Mouse (Mus musculus) hindbrain, embryonic 13.5 days (tissue): ENCODE results near the gene Dnajc12. TPM values are rescaled to one million over a fixed set of nuclear protein-coding genes. Genes with fewer than 3 reads are reported as not detected.

Experiments used
- ATAC-seq: fragments of 200-750 bp; cut with Nextera tagmentation; 2 replicates; pipeline ENCODE4 v1.8.0; 2017; ENCODE audit warnings: moderate TSS enrichment; ENCODE audit not compliant: low FRiP score
- H3K27ac ChIP-seq: fragments of 300-500 bp; sonication (generic); 2 replicates; pipeline ENCODE4 v1.5.1; 2015; ENCODE audit warnings: inconsistent platforms, mild to moderate bottlenecking, moderate library complexity
- H3K27me3 ChIP-seq: fragments of 300-500 bp; sonication (generic); 2 replicates; pipeline ENCODE4 v1.6.1; 2015; ENCODE audit warnings: mild to moderate bottlenecking, inconsistent platforms
- H3K36me3 ChIP-seq: fragments of 300-500 bp; sonication (generic); 2 replicates; pipeline ENCODE4 v1.6.1; 2015; ENCODE audit warnings: mild to moderate bottlenecking, inconsistent platforms
- H3K4me1 ChIP-seq: fragments of 300-500 bp; sonication (generic); replicated peaks from 2 replicates; pipeline ENCODE4 v1.6.1; 2015; ENCODE audit warnings: inconsistent platforms
- H3K4me2 ChIP-seq: fragments of 300-500 bp; sonication (generic); 2 replicates; pipeline ENCODE4 v1.6.1; 2015; ENCODE audit warnings: inconsistent platforms, mild to moderate bottlenecking, moderate library complexity
- H3K4me3 ChIP-seq: fragments of 300-500 bp; sonication (generic); 2 replicates; pipeline ENCODE4 v1.5.1; 2015; ENCODE audit warnings: mild to moderate bottlenecking, inconsistent platforms
- H3K9ac ChIP-seq: fragments of 300-500 bp; sonication (generic); 2 replicates; pipeline ENCODE4 v1.6.1; 2015; ENCODE audit warnings: mild to moderate bottlenecking, inconsistent platforms
- H3K9me3 ChIP-seq: fragments of 300-500 bp; sonication (generic); 2 replicates; pipeline ENCODE4 v1.6.1; 2016; ENCODE audit warnings: inconsistent platforms
- WGBS: fragments of 180-500 bp; shearing (Covaris S2); methylation state at CpG from one replicate; pipeline ENCODE4 v1.1.7; 2015; 5-methylcytosine and 5-hydroxymethylcytosine counted together
- polyA plus RNA-seq: library from polyadenylated mRNA; unstranded; fragments of >200 nt; fragmentation: Nextera tagmentation; extraction: Ambion mirVana; gene quantifications from 2 replicates; pipeline ENCODE4 v1.2.1, GENCODE M21; 2015

Gene Dnajc12
- polyA plus RNA-seq, 1 experiment from 2014 or later: 19.2 TPM

DNA sequence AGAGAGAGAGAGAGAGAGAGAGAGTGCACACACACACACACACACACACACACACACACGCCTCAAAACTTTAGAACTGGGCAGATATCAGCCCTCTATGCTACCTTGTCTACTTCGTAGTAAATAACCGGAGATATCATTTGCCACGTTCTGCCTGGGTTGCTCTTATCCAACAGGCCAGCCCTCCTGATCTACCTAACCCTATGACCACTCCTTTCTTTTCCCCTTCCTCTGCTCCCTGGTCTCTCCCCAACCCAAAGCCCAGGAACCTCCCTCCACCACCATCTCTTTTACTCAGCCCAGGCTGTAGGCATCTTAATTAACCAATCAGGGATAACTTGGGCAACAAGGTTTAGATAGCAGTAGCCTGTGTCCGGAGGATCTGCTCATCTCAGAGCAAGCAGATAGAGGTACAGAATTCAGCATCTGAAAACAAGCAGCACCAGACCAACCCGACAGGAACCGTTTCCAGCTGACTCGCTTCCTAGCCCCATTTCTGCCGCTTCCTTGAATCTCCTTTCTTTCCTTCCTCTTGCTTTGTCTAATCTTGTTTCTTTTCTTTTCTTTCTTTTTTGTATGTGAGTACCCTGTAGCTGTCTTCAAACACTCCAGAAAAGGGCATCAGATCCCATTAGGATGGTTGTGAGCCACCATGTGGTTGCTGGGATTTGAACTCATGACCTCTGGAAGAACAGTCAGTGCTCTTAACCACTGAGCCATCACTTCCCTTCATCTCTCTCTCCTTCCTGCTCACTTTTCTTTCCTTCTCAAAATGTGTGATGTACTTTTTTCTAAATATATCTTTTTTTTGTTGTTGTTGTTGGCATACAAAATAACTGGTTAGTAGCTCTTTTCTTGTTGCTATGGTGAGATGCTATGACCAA, 41.6 kb downstream of the Dnajc12 start:
- WGBS: 85% methylated on average over 9 of the region's 9 CpGs
- Histone ChIP-seq H3K27me3 (no peaks in the 10 kb centered on the region), H3K9me3 (no peaks in the 10 kb centered on the region), H3K36me3 (no peaks in the 10 kb centered on the region), H3K4me1 (peaks cover 7% of the 10 kb centered on the region; the same call in 1 of the 2 replicates), H3K4me3 (no peak overlapping the region), H3K4me2 (no peak overlapping the region), H3K9ac (no peak overlapping the region), H3K27ac (no peak overlapping the region)
- no peak for ATAC-seq

DNA sequence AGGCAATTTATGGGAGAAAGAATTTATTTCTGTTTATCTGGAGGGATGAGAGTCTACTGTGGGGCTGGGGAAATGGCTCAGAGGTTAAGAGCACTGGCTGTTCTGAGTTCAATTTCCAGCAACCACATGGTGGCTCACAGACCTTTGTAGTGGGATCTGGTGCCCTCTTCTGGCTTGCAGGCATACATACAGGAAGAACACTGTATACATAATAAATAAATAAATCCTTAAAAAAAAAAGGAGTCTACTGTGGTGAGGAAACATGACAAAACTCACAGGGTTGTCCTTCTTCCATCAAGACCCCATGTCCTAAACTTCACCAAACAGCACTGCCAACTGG, 42.2 kb downstream of the Dnajc12 start:
- Histone ChIP-seq H3K4me2 (no peak overlapping the region), H3K36me3 (no peaks in the 10 kb centered on the region), H3K9ac (no peak overlapping the region), H3K27ac (no peak overlapping the region), H3K27me3 (no peaks in the 10 kb centered on the region), H3K4me1 (peaks cover 7% of the 10 kb centered on the region; the same call in 1 of the 2 replicates), H3K9me3 (no peaks in the 10 kb centered on the region), H3K4me3 (no peak overlapping the region)
- no peak for ATAC-seq

DNA sequence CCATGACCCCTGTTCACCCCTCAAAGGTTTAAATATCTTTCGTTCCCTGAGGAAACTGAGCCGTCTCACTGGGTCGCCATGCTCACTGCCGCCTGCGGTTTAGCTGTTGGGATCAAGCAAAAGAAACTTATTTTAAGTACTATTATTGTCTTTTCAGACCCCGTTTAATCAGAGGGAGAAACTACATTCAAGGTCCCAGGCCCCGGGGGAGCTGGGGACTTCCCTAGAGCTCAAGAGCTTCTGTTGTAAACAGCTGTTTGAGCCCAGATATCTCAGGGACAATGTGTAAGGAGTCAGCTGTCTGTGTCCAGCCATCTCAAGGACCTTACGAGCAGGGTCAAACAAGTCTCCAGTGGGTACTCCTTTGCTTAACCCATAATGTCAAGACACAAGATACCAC, 44.9 kb downstream of the Dnajc12 start:
- H3K9me3 ChIP-seq: no peaks in the 10 kb centered on the region
- H3K4me3 ChIP-seq: no peak overlapping the region
- no peak overlapping the region for H3K4me2 ChIP-seq
- H3K4me1 ChIP-seq: peaks cover 7% of the 10 kb centered on the region; the same call in 1 of the 2 replicates
- no peaks in the 10 kb centered on the region for H3K27me3 ChIP-seq
- ATAC-seq: no peak
- no peak overlapping the region for H3K9ac ChIP-seq
- H3K36me3 ChIP-seq: no peaks in the 10 kb centered on the region
- H3K27ac ChIP-seq: no peak overlapping the region
- WGBS: 83% methylated on average over 8 of the region's 8 CpGs

DNA sequence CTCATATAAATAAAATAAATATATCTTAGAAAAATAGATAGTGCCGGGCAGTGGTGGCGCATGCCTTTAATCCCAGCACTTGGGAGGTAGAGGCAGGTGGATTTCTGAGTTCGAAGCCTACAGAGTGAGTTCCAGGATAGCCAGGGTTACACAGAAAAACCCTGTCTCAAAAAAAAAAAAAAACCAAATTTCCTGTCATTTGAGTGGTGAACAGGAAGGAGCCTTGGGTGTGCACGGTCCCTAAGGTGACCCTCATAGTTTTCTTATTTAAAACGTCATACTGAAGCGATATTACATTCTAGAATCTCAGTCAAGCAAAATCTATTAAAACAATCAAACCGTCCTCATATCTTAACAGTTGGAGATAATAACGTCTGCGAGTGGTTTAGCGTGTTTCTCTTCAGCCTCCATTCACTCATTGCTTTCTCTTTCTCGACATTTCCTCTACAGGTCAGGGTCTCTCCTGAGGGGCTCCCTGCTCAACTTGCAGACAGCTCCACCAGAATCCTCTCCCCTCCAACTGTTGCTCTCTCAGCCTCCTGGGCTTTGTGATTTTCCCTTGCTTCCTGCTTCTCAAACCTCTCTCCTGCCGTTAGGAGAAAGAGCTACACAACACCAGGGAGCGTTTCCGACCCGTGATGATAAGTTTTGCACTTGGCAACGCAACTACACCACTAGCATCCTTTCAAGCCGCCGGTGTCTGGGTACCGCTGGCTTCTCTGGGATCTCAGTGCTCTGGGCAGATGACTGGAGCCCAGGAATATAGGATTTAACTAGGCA, 46.2 kb downstream of the Dnajc12 start:
- H3K27ac ChIP-seq: peak overlapping the region; percentile 19; the same call in 1 of the 2 replicates
- no peaks in the 10 kb centered on the region for H3K27me3 ChIP-seq
- peak overlapping the region; percentile 76 for H3K4me3 ChIP-seq
- 28% methylated on average over 19 of the region's 19 CpGs for WGBS
- no peaks in the 10 kb centered on the region for H3K9me3 ChIP-seq
- no peak for ATAC-seq
- H3K4me1 ChIP-seq: peaks cover 7% of the 10 kb centered on the region; the same call in 1 of the 2 replicates
- peak overlapping the region; percentile 59 for H3K9ac ChIP-seq
- no peaks in the 10 kb centered on the region for H3K36me3 ChIP-seq
- peak overlapping the region; percentile 71 for H3K4me2 ChIP-seq

DNA sequence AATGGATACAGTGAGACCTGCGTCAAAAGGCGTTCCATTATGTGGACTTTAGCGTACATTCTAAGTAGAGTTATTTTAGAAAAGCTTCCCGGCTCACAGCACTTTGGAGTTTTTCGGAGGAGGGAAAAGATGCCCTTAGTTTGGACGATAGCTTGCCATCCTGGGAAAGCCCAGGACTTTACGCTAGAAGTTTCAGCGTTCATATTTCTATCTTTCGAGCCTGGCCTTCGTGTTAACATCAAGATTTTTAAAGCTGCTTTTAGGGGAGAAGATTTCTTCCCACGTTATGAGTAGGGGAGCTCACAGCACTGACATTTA, 46.7 kb downstream of the Dnajc12 start:
- H3K9me3 ChIP-seq: no peaks in the 10 kb centered on the region
- ATAC-seq: no peak
- peak overlapping the region; percentile 59 for H3K9ac ChIP-seq
- H3K4me1 ChIP-seq: peaks cover 7% of the 10 kb centered on the region; the same call in 1 of the 2 replicates
- H3K4me3 ChIP-seq: peak overlapping the region; percentile 76
- H3K27me3 ChIP-seq: no peaks in the 10 kb centered on the region
- H3K36me3 ChIP-seq: no peaks in the 10 kb centered on the region
- WGBS: 3% methylated on average over 11 of the region's 11 CpGs
- peak overlapping the region; percentile 19; the same call in 1 of the 2 replicates for H3K27ac ChIP-seq
- peak overlapping the region; percentile 71 for H3K4me2 ChIP-seq

DNA sequence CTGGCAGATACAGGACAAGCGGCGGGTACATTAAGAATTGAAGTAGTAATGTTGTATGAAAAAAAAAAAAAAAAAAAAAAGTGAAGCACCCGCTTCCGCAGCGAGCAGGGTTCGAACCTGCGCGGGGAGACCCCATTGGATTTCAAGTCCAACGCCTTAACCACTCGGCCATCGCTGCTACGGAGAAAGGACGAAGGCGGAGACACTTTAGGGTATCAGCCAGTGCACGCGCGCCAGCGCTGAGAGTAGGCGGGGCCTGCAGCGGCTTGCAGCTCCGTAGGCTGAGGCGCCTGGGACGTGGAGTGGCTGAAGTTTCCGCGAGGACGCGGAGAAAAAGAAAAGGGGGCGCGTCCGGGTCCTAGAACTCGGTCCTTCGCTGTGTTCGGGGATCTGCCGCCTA, 47.1 kb downstream of the Dnajc12 start:
- Histone ChIP-seq H3K27me3 (no peaks in the 10 kb centered on the region), H3K9me3 (no peaks in the 10 kb centered on the region), H3K4me3 (peak overlapping the region; percentile 76), H3K36me3 (no peaks in the 10 kb centered on the region), H3K27ac (peak overlapping the region; percentile 77), H3K9ac (peak overlapping the region; percentile 70), H3K4me1 (peaks cover 7% of the 10 kb centered on the region; the same call in 1 of the 2 replicates), H3K4me2 (peak overlapping the region; percentile 71)
- WGBS: under 1% methylated on average over 34 of the region's 34 CpGs
- peak; percentile 94 for ATAC-seq

DNA sequence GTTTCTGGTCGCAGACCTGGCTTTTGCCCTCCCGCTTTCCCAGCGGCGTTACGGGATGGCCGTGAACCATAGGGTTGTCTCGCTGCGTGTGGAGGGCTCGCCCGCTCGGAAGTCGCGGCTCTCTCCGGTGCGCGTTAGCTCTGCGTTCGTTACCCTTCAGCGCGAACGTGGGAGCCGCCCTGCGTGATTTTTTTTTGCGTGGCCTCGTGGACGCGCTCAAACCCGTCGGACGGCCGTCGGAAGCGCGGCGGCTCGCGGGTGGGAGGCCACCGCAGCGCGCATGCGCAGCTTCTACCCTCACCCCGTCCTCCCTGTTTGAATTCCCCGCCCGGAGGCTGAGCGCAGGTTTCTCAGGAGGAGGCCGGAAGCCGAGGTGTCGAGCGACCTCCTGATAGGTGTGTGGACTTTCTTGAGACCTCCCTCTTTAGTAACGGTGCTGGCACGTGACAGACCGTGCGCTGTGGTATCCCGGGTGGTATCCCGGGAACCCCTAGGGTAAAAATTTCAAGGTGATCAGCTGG, 47.6 kb downstream of the Dnajc12 start, which contains the start of gene Ctnna3:
Ctnna3 (plus strand) TSS at position 314 of the 521 bp plus-strand sequence.
- Histone ChIP-seq H3K27me3 (no peaks in the 10 kb centered on the region), H3K36me3 (no peaks in the 10 kb centered on the region), H3K27ac (peak within 1 kb of the TSS; percentile 77), H3K9me3 (no peaks in the 10 kb centered on the region), H3K4me1 (peaks cover 7% of the 10 kb centered on the region; the same call in 1 of the 2 replicates), H3K4me3 (peak within 1 kb of the TSS; percentile 76), H3K9ac (peak within 1 kb of the TSS; percentile 70), H3K4me2 (peak within 1 kb of the TSS; percentile 71)
- under 1% methylated on average over 55 of the region's 55 CpGs for WGBS
- ATAC-seq: peak; percentile 98

DNA sequence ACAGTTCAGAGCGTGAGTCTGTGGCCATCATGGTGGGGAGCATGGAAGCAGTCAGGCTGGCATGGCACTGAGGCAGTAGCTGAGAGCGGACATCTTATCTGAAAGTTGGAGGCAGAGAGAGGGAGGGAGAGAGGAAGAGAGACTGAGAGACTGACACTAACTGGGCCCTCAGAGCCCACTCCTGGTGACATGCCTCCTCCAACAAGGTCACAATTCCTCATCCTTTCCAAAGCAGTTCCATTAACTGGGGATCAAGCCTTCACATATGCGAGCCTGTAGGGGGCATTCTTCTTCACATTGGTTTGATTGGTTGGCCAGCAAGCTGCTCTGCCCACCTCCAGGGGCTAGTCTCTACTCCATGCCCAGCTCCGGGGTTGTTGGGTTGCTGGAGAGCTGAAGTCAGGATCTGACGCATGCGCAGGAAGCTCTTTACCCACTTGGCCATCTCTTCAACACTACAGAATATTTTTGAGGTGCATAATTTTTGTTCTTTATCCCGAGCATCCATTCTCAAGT, 49.0 kb downstream of the Dnajc12 start:
- no peaks in the 10 kb centered on the region for H3K9me3 ChIP-seq
- H3K27me3 ChIP-seq: no peaks in the 10 kb centered on the region
- H3K4me1 ChIP-seq: peaks cover 7% of the 10 kb centered on the region; the same call in 1 of the 2 replicates
- no peak overlapping the region for H3K4me2 ChIP-seq
- no peak overlapping the region for H3K27ac ChIP-seq
- no peak overlapping the region for H3K9ac ChIP-seq
- ATAC-seq: no peak
- no peaks in the 10 kb centered on the region for H3K36me3 ChIP-seq
- H3K4me3 ChIP-seq: no peak overlapping the region
- WGBS: 94% methylated on average over 7 of the region's 7 CpGs

DNA sequence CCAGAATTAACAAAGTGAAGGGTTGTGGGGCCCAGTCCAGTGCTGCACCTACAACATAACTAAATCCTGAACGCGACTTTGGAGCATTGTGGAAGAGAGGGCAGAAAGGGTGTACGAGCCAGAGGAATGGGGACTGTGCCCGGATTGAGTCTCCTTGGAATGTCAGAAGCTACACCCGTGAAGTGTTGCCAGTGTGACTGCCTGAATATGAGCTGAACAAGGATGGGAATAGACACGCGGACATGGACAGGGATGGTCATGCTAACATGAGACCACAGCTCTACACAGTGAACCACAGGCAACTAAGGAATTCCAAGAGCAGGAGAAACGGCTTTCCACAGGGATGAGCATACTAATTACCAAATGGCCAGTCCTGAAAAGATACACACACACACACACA, 49.9 kb downstream of the Dnajc12 start:
- Histone ChIP-seq H3K4me3 (no peak overlapping the region), H3K27me3 (no peaks in the 10 kb centered on the region), H3K9me3 (no peaks in the 10 kb centered on the region), H3K36me3 (no peaks in the 10 kb centered on the region), H3K4me1 (peaks cover 7% of the 10 kb centered on the region; the same call in 1 of the 2 replicates), H3K27ac (no peak overlapping the region), H3K4me2 (no peak overlapping the region), H3K9ac (no peak overlapping the region)
- 92% methylated on average over 8 of the region's 8 CpGs for WGBS
- ATAC-seq: no peak

DNA sequence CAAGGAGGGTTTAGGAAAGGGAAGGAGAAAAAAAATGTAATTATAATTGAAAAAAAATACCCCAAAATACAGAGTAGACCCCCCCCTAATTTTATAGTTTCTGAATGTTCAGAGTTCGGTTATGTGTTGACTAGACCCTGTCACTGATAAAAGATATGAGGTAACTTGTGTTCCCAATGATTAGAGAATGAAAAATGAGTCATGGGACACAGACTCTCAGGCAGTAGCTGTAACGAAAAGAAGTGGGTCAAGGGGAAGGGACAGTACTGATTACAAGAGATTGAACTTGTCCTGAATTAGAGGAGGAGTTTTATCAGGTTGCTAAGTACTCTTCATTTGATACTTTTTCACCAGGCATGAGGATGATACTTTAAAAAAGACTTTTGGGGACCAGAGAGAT, 50.6 kb downstream of the Dnajc12 start:
- ATAC-seq: no peak
- no peaks in the 10 kb centered on the region for H3K27me3 ChIP-seq
- H3K36me3 ChIP-seq: no peaks in the 10 kb centered on the region
- H3K4me1 ChIP-seq: peaks cover 7% of the 10 kb centered on the region; the same call in 1 of the 2 replicates
- no peak overlapping the region for H3K4me3 ChIP-seq
- no peak overlapping the region for H3K9ac ChIP-seq
- WGBS: 86% methylated on average over 2 of the region's 2 CpGs
- H3K27ac ChIP-seq: no peak overlapping the region
- no peak overlapping the region for H3K4me2 ChIP-seq
- no peaks in the 10 kb centered on the region for H3K9me3 ChIP-seq

DNA sequence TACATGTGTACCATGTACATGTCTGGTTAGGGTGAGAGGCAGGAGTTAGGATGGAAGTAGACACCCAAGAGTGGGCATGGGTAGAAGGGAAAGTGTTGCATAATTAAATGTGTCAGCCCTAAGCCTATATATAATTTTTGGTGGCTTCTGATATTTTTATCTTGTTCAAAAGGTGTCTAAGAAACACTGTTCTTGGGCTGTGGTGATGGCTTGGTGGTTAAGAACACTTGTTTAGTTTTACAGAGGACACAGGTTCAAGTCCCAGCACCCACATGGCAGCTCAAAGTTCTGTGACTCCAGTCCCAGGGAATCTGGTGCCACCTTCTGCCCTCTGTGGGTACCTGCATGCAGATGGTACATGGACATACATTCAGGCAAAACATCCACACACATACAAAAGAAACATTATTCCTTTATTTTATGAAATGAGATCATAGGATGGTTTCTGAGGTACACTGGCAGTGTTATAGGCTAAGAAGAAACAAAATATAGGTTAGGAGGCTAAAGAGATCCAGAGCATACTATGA, 56.6 kb downstream of the Dnajc12 start:
- no peak for ATAC-seq
- no peak overlapping the region for H3K27ac ChIP-seq

DNA sequence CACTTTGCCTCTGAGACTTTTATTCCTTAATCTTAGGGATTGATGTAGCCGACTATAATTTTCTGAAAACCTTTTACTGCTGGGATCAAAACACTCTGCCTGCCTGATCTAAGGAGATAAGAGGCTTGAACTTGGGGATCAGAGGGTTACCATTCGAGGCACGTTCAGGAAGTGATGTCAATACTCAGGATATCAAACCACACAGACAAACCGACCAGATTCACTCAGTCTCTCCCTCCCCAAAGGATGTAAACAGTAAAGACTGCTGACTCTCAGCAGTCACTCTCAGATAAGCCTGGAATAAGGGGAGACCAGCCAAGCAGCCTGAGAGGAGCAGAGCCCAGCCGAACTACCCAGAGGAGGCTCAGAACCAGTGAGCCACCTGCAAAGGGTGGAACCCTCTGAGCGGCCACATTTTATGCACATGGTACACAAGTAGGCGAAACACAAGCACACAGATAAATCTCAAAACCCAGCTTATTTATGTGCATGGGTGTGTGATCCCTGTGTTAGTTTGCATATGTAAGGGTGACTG, 57.5 kb downstream of the Dnajc12 start:
- H3K27ac ChIP-seq: no peak overlapping the region
- ATAC-seq: no peak
- WGBS: 80% methylated on average over 7 of the region's 7 CpGs
- H3K27me3 ChIP-seq: no peaks in the 10 kb centered on the region
- no peak overlapping the region for H3K4me2 ChIP-seq
- H3K9ac ChIP-seq: no peak overlapping the region
- no peak overlapping the region for H3K4me3 ChIP-seq
- H3K4me1 ChIP-seq: no peaks in the 10 kb centered on the region
- no peaks in the 10 kb centered on the region for H3K9me3 ChIP-seq
- H3K36me3 ChIP-seq: no peaks in the 10 kb centered on the region

More for the DNA sequence above, 56.6 kb downstream of the Dnajc12 start:
- Histone ChIP-seq H3K9ac (no peak overlapping the region), H3K4me3 (no peak overlapping the region), H3K9me3 (no peaks in the 10 kb centered on the region), H3K36me3 (no peaks in the 10 kb centered on the region), H3K27me3 (no peaks in the 10 kb centered on the region), H3K4me1 (no peaks in the 10 kb centered on the region), H3K4me2 (no peak overlapping the region)
